Mouse (Mus musculus): ENCODE measurements around the gene Ppia.
"Not testable (repeated sequence)": the region's sequence is repeated elsewhere in the genome, so short reads cannot be mapped to it uniquely, and the experiment has no call there.

Gene Ppia

GRCm38 (mm10) chr11:6404699-6405566 is 10.3 kb upstream of the Ppia start:
- DNase-seq, result no peak

DNA sequence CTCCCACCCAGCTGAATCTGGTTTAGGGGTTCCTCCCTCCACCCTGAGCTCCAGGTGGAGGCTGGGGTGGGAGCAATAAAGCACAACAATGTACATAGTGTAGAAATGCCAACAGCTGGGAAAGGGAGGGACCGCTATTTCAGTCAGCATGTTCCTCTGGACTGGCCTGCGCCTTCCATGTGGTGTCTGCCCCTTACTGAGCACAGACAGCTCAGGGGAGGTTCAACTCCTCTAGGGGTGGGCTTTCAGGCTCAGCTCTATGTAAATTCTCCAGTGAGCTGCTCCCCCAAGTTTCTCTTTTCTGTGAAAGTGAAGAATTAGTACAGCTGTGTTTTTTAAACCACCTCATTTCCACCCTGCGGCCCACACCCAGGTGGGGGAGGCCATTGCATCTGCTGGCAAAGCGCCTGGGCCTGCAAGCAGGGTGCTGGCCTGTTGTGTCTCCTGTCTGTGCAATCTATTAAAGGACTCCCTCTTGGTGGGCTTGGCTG is 9.6 kb upstream of the Ppia start:
- DNase-seq, result no peak

DNA sequence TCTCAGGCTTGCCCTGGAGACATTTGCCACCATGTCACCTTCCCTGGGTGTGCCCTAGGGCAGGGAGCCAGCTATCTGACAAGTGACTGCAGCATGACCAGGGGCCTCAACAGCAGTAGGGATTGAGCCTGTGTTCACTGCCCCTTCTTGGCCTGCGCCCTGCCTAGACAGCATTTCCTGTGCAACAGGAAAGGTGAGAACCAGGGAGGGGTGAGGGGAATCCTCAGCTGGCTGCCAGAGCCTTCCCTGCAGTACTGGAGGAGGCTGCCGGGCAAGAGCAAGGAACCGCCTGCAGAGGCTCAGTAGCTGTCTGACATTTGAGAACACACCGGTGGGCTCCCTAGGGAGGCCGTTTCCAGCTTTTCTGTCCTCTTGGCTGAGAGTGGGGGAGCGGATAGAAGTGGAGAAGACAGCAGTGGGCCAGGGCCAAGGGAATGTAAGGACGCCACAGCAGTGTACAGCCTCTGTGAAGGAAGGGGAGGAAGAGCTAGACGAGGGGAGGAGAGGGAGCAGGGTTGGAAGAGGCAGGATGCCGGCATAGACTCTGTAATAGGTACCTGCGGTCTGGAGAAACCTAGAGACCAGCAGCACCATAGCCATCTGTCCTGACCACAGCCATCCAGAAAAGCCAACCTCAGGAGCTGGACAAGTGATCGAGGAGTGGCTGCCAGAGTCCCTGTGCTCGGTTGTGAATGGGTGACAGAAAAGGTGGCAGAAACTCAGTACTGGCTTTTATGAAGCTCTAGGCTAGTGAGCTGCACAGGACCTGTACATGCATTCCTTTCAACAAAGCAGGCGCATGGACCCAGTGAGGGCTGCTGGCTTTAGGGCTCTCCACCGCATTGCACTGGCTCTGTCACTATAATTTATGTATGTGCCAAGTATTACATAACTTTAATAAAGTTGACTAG is 8.7 kb upstream of the Ppia start:
- DNase-seq, result peak; percentile 33

GRCm38 (mm10) chr11:6407162-6407621 is 8.1 kb upstream of the Ppia start:
- DNase-seq, result no peak

DNA sequence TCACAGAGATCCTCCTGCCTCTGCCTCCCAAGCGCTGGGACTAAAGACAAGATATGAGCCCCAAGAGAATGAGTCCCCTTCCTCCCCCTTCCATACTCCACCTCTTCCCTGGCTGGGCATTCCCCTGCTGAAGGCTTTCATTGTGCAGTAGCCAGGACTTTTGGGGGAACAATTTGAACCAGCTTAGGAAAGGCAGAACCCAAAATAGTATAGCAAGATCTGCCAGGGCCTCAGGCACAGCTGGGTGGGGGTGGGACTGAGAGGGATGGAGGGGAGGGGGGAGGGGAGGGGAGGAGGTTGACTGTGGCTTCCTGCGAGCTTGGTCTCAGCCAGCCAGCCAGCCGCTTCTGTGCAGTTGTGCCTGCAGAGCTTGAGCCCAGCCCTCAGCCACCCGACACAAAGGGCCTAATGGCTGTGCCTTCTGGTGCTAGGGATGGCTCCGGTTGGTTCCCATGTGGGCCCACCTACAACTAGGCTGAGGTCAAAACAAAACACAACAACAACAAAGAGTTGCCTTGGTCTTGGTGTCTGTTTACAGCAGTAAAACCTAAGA is 5.1 kb upstream of the Ppia start:
- peak; percentile 38 for DNase-seq

- DNase-seq, result not testable (repeated sequence)
Measured at GRCm38 (mm10) chr11:6410755-6411154, 4.5 kb upstream of the Ppia start.

DNA sequence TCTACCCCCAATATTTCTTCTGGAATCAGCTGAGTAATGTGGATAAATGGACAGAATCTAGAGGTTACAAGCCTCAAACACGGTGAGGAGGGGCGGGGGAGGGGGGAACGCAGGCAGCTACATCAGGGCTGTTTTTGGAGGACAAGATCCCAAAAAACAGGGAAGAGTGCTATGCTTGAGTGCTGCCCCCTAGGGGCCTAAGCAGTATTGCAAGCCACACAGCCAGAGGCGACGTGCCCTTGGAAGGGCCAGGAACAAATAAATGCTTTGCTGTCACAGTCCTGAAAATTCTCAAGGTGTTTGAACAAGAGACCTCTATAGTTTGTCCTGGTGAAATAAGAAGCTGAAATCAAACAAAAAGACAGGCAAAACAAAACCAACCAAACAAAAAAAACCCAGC is 3.6 kb upstream of the Ppia start:
- DNase-seq, result peak; percentile 77

- DNase-seq, result peak; percentile 25
Measured at GRCm38 (mm10) chr11:6413264-6413663, 2.0 kb upstream of the Ppia start.

DNA sequence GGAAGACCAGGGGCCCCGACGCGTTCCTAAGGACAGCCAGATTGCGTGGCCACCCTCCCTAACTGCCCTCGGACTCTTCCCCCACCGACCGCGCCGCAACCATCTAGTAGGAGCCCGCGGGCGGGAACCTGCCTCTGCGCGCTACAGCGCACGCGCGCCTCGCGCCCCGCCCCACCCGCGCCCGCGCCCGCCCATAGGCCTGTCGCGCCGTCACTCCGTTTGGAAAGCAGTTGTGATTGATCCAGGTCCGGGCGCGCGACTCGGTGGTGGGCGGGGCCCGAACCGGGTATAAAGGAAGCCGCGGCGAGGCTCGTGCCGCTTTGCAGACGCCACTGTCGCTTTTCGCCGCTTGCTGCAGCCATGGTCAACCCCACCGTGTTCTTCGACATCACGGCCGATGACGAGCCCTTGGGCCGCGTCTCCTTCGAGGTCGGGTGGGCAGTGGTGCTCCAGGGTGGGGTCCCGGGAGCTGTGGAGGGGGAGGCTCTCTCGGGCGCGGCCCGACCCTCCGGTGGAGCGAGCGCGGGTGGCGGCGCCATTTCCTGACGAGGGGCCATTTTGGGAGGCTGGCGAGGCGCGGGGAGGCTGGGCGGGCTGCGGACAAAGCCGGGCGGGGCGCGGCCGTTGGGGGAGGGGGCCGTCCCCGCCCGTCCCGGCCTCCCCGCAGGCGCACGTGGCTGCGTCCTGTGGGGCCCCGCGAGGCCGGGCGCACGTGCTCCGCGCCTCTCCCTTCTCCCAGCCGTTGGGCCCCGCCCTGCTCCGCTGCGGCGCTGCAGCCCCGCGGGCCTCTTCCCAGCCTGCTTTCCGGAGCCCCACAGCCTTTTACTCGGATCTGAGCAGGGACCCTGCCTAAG is 535 bp downstream of the Ppia start:
- peak; percentile 97 for DNase-seq

DNA sequence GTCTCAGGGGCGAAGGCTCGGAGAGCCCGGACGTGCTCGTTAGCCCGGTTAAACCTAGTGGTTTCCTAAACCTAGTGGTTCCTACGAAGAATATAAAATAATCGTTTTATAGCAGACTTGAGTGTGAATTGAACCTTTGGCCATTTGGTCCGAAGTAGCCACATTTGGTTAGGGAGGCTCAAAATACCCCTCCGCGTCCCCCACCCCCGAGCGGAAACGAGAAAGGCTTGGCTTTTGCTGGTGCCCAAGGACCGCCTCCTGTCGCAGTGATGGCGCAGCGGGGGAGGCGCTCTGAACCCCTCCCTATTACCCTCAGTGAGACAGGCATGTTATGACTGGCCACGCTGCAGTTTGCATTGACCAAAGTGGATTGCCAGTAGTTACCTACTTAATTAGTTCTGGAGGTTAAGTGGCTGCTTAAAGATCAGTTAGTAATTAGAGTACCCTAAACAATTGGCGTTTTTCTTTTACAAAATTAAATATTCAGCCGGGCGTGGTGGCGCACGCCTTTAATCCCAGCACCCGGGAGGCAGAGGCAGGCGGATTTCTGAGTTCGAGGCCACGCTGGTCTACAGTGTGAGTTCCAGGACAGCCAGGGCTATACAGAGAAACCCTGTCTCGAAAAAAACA is 1.3 kb downstream of the Ppia start:
- peak; percentile 86 for DNase-seq

DNA sequence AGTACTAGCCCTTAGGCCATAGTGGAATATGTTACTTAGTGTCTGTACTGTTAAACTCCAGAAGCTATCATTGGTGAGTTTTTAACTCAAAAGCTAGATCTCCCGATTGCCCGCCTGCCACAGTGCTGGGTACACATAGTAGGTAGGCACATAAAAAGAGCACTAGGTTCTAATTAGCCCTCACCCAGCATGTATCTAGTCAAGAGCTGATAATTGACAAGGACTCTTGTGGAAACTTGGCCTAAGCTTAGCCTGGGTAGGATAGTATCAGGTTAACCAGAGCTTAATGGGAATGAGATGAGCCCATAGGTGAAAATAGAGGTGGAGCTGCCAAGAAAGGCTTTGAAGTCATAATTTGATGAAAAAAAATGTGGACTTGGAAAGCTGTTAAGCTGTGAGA is 1.8 kb downstream of the Ppia start:
- no peak for DNase-seq

DNA sequence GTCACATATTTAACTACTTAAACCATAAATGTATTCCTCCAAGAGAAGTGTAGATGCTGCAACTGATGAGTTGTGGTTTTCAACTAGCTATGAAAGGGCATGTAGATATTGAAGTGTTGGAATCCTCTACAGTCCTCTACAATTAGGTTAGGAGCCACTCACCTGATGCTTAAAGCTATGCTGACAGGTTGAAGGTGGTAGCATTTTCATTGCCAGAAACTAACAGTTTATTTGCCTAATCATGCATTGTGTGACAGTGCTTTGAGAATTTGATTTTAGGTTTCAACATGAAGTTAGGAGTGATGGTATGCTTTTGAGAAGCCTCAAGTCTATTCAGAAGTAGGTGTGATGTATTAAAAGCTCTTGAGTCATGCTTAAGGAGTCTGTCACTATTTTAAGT is 2.2 kb downstream of the Ppia start:
- DNase-seq, result no peak

DNA sequence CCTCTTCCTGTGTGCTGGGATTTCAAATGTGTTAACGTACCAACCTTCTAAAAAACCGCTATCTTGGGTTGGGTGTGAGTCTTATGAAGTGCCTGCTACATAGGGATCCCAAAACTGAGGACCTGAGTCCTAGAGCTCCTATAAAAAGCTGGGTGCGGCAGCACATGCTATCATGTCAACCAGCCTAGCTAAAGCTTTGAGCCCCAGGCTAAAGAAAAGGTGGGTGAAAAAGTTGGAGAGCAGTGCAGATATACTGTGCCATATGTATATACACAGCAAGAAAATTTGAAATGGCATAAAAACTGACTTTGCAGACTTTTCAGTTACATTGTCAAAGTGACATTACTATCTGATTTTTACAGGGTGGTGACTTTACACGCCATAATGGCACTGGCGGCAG is 3.5 kb downstream of the Ppia start:
- no peak for DNase-seq

DNA sequence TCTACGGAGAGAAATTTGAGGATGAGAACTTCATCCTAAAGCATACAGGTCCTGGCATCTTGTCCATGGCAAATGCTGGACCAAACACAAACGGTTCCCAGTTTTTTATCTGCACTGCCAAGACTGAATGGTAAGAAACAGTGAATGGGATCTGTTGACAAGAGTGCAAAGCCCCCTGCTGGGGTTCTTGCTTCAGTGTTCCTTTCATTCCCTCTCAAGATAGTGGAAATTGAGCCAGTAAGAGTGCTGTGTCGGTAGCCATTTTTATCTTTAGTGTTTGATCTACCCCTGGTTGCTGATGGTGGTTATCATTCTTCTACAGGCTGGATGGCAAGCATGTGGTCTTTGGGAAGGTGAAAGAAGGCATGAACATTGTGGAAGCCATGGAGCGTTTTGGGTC is 3.9 kb downstream of the Ppia start:
- not testable (repeated sequence) for DNase-seq

DNA sequence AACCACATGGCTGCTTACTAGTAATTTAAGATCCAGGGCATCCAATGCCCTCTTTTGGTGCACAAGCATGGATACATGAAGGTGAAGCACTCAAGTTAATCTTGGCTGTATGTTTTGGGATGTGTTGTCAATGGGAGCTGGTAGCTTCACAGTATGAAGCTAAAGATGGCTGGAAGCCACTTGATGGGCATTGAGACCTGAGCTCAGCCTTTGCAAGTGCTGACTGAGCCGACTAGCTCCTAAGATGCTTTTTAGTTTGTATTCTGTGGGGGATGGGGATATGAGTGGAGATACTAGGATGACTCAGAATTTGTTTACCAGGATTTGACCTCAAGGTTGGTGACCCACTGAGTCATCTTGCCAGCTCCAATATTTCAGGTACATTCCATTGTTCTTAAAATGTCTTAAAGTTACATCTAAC is 5.0 kb downstream of the Ppia start:
- no peak for DNase-seq

DNA sequence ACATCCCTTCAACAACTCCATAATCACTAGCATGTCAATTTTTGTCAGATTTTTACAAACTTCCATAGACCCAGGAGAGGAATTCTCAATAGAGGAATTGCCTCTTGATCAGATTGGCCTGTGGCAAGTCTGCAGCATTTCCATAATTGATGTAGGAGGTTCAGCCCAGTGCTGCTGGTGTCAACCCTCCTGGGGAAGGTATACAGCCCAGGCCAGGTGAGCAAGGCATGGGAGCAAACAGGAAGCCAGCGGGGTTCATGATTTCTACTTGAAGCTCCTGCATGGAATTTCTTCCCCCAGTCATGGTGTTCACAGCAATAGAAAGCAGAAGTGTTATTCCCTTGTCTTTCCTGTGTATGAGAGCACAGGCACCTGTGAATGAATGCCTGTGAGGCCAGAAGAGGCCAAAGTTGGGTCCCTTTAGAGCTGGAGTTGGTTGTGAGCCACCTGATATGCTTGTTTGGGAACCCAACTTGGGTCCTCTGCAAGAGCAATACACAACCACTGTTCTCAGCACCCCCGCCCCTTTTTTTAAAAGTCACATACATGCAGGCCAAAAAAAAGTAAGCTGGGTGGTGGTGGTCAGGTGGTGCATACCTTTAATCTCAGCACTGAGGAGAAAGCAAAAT is 5.6 kb downstream of the Ppia start:
- DNase-seq, result no peak

- no peak for DNase-seq
Measured at GRCm38 (mm10) chr11:6430186-6430585, 14.9 kb downstream of the Ppia start.

GRCm38 (mm10) chr11:6436442-6436841 is 21.2 kb downstream of the Ppia start:
- peak; percentile 70 for DNase-seq

- DNase-seq, result no peak
Measured at GRCm38 (mm10) chr11:6437667-6438066, 22.4 kb downstream of the Ppia start.

- DNase-seq, result no peak
Measured at GRCm38 (mm10) chr11:6440171-6440570, 24.9 kb downstream of the Ppia start.

GRCm38 (mm10) chr11:6442566-6442965 is 27.3 kb downstream of the Ppia start:
- no peak for DNase-seq
